Mouse (Mus musculus) forebrain, embryonic 12.5 days (tissue): ENCODE measurements at regions not wholly inside any gene's neighbourhood (a gene's known extent, or its start where the extent isn't known, plus 50 kb on each side); places are given as distances from the start of the nearest gene placed in this dataset.

Experiments
- ATAC-seq: fragments of 200-750 bp; cut with Nextera tagmentation; 2 replicates; pipeline ENCODE4 v1.8.0; 2017; ENCODE audit warnings: moderate TSS enrichment; ENCODE audit not compliant: low FRiP score
- H3K27ac ChIP-seq: fragments of 300-500 bp; sonication (generic); 2 replicates; pipeline ENCODE4 v1.5.1; 2016; ENCODE audit warnings: mild to moderate bottlenecking
- H3K27me3 ChIP-seq: fragments of 300-500 bp; sonication (generic); 2 replicates; pipeline ENCODE4 v1.6.1; 2016; ENCODE audit warnings: mild to moderate bottlenecking
- H3K36me3 ChIP-seq: fragments of 300-500 bp; sonication (generic); replicated peaks from 2 replicates; pipeline ENCODE4 v1.6.1; 2016; ENCODE audit warnings: mild to moderate bottlenecking
- H3K4me1 ChIP-seq: fragments of 300-500 bp; sonication (generic); 2 replicates; pipeline ENCODE4 v1.6.1; 2016
- H3K4me2 ChIP-seq: fragments of 300-500 bp; sonication (generic); 2 replicates; pipeline ENCODE4 v1.6.1; 2016; ENCODE audit warnings: mild to moderate bottlenecking, moderate library complexity
- H3K4me3 ChIP-seq: fragments of 300-500 bp; sonication (generic); replicated peaks from 2 replicates; pipeline ENCODE4 v1.5.1; 2016; ENCODE audit warnings: mild to moderate bottlenecking
- H3K9ac ChIP-seq: fragments of 300-500 bp; sonication (generic); 2 replicates; pipeline ENCODE4 v1.6.1; 2016; ENCODE audit warnings: mild to moderate bottlenecking
- H3K9me3 ChIP-seq: fragments of 300-500 bp; sonication (generic); 2 replicates; pipeline ENCODE4 v1.6.1; 2016
- WGBS: fragments of 180-500 bp; shearing (Covaris S2); methylation state at CpG from one replicate; pipeline ENCODE4 v1.1.7; 2016; 5-methylcytosine and 5-hydroxymethylcytosine counted together

DNA sequence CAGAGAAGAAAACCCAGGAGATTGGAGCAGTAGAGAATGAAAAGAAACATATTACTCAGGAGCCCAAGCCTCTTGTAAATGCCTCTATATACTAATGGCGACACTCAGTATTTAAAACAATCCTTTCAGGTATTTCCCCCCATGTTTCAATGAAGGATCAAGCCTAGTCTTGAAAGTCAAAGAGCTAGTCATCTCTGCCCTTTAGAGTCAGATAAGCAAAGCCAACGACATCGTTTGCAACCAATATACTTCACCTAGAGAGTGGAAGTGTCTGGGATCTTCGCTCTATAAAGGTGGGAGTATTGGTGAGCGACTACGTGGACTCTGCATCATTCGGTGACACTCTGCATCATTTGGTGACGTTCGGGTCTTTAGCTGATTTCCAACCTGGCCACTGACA, 401.8 kb upstream of the Adgrl2 start:
- Histone ChIP-seq H3K4me3 (no peak overlapping the region), H3K27me3 (no peaks in the 10 kb centered on the region), H3K9me3 (no peaks in the 10 kb centered on the region), H3K4me2 (no peak overlapping the region), H3K27ac (no peak overlapping the region), H3K4me1 (no peaks in the 10 kb centered on the region), H3K9ac (no peak overlapping the region), H3K36me3 (no peaks in the 10 kb centered on the region)
- no peak for ATAC-seq
- 94% methylated on average over 9 of the region's 9 CpGs for WGBS

DNA sequence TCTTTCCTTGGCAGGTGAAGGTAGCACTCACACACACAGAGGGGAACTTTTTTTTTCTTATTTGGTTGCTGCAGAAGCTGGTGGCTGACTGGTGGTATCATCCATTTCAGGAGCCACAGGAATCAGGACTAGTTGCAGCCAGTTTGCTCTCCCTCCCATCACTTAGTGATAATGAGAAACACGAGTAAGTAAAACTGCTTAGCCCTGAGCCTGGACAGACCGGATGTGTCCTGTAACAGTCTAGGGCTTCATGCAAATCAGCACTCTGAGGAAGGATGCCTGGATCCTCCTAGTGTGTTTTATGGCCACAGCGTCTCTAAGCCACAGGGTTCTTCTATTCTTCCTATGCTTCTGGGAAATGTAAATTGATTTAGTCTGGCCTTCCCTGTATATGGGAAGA, 397.2 kb upstream of the Adgrl2 start:
- no peak for ATAC-seq
- H3K9ac ChIP-seq, result no peak overlapping the region
- H3K4me1 ChIP-seq, result no peaks in the 10 kb centered on the region; the same call in 1 of the 2 replicates
- 59% methylated on average over 3 of the region's 3 CpGs for WGBS
- no peak overlapping the region for H3K4me2 ChIP-seq
- no peaks in the 10 kb centered on the region for H3K36me3 ChIP-seq
- H3K27ac ChIP-seq, result no peak overlapping the region
- H3K4me3 ChIP-seq, result no peak overlapping the region
- H3K27me3 ChIP-seq, result no peaks in the 10 kb centered on the region
- no peaks in the 10 kb centered on the region for H3K9me3 ChIP-seq

- H3K36me3 ChIP-seq, result no peaks in the 10 kb centered on the region
- ATAC-seq, result no peak
- WGBS, result 92% methylated on average over 2 of the region's 2 CpGs
These were observed 395.7 kb upstream of the Adgrl2 start for GRCm38 (mm10) chr3:149386027-149386426.

DNA sequence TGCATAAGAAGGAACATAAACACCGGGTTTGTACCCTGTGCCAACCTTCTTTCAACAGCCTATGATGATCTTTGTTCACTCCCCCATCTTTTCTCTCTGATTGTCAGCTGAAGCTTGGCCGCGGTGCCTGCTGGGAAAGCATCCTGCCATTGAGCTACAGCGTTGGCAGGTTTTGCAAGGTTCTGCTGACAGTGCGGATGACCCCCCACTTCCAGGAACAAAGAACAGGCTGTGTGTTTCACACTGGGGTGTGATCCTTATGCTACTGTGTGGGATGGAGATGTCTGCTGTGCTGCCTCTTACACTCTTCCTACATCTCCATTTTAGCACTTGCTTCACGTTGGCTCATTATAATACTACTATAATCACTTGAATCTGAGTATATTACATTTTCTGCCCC, 395.0 kb upstream of the Adgrl2 start:
- Histone ChIP-seq H3K9me3 (no peaks in the 10 kb centered on the region), H3K36me3 (no peaks in the 10 kb centered on the region), H3K4me2 (no peak overlapping the region), H3K27ac (no peak overlapping the region), H3K4me1 (peaks cover 4% of the 10 kb centered on the region), H3K9ac (no peak overlapping the region), H3K4me3 (no peak overlapping the region), H3K27me3 (no peaks in the 10 kb centered on the region)
- no peak for ATAC-seq
- WGBS, result 42% methylated on average over 6 of the region's 6 CpGs

More at GRCm38 (mm10) chr3:149386027-149386426, 395.7 kb upstream of the Adgrl2 start:
- Histone ChIP-seq H3K9me3 (no peaks in the 10 kb centered on the region), H3K27ac (no peak overlapping the region), H3K4me1 (peaks cover 2% of the 10 kb centered on the region), H3K27me3 (no peaks in the 10 kb centered on the region), H3K4me3 (no peak overlapping the region), H3K9ac (no peak overlapping the region), H3K4me2 (no peak overlapping the region)

DNA sequence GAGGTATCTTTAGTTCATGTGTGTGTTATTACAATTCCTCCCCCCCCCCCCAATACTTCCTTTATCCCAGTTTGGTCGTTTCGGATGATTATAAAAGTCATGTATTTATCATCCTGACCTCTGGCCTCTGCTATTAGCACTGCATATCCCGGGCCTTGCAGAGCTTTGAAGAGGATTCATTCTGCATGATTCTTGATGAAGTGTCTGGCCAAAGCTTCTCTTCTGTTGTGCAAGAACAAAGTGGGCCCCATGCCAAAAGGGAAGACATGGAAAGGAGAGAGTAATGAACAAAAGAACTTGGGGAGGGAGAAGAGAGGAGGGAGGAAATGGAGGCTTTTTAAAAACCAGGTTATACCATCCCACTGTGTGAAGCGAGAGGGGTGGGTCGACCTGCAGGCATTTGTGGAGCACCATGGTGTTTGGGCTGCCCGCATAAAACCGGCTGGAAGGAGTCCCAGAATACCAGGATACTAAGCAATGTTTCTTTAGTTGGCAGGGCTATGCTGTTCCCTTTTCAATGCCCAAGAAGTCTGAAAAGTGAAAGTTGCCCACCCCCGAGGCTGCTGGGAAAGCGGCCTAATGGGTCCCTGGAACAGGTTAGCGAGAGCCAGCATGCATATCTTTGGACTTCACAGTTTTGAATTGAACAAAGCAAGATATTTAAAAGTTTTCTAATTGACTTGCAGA, 391.3 kb upstream of the Adgrl2 start:
- Histone ChIP-seq H3K4me3 (no peak overlapping the region), H3K27me3 (no peaks in the 10 kb centered on the region; the same call in 1 of the 2 replicates), H3K4me2 (no peak overlapping the region), H3K27ac (no peak overlapping the region), H3K36me3 (no peaks in the 10 kb centered on the region), H3K4me1 (peaks cover 4% of the 10 kb centered on the region), H3K9ac (no peak overlapping the region), H3K9me3 (no peaks in the 10 kb centered on the region)
- no peak; the same call in 1 of the 2 replicates for ATAC-seq
- WGBS, result 76% methylated on average over 10 of the region's 10 CpGs

GRCm38 (mm10) chr3:149381051-149381450, 390.7 kb upstream of the Adgrl2 start:
- Histone ChIP-seq H3K9me3 (no peaks in the 10 kb centered on the region), H3K27ac (no peak overlapping the region), H3K4me2 (no peak overlapping the region), H3K4me3 (no peak overlapping the region), H3K9ac (no peak overlapping the region), H3K27me3 (no peaks in the 10 kb centered on the region; the same call in 1 of the 2 replicates), H3K36me3 (no peaks in the 10 kb centered on the region), H3K4me1 (peaks cover 4% of the 10 kb centered on the region)
- ATAC-seq, result no peak
- 77% methylated on average over 6 of the region's 6 CpGs for WGBS

GRCm38 (mm10) chr3:149379866-149380472, 389.6 kb upstream of the Adgrl2 start:
- H3K4me2 ChIP-seq, result no peak overlapping the region
- no peaks in the 10 kb centered on the region for H3K36me3 ChIP-seq
- no peak overlapping the region for H3K9ac ChIP-seq
- no peak for ATAC-seq
- no peaks in the 10 kb centered on the region; the same call in 1 of the 2 replicates for H3K27me3 ChIP-seq
- H3K27ac ChIP-seq, result no peak overlapping the region
- H3K4me3 ChIP-seq, result no peak overlapping the region
- 76% methylated on average over 15 of the region's 15 CpGs for WGBS
- H3K4me1 ChIP-seq, result peaks cover 4% of the 10 kb centered on the region
- H3K9me3 ChIP-seq, result no peaks in the 10 kb centered on the region

DNA sequence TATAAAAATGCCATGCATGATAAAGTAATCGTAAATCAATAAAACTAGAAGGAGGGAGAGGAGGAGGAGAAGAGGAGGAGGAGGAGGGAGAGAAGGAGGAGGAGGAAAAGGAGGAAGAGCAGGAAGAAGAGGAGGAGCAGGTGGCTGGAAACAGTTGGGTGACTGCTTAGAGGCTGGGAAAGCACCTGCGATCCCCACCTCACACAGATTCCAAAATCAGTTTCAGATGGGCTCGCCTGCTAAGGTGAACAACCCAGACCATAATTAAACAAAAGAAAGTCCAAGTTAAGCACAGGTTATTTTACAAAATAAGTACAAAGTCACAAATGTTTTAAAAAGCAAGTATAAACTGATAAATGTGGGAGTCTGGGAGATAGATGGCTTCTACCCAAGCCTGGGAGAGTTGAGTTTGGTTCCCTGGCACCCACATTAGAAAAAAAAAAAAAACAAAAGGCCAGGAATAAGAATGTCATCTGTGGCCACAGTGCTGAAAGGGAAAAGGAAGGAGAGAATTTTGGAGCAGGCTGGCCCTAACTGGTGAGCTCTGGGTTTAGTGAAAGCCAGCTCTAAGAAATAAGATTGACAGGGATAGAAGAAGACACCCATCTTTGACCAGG, 389.0 kb upstream of the Adgrl2 start:
- Histone ChIP-seq H3K36me3 (no peaks in the 10 kb centered on the region), H3K9ac (no peak overlapping the region), H3K27ac (no peak overlapping the region), H3K4me2 (no peak overlapping the region), H3K9me3 (no peaks in the 10 kb centered on the region), H3K27me3 (no peaks in the 10 kb centered on the region; the same call in 1 of the 2 replicates), H3K4me1 (peaks cover 4% of the 10 kb centered on the region), H3K4me3 (no peak overlapping the region)
- ATAC-seq, result no peak
- 92% methylated on average over 3 of the region's 3 CpGs for WGBS

DNA sequence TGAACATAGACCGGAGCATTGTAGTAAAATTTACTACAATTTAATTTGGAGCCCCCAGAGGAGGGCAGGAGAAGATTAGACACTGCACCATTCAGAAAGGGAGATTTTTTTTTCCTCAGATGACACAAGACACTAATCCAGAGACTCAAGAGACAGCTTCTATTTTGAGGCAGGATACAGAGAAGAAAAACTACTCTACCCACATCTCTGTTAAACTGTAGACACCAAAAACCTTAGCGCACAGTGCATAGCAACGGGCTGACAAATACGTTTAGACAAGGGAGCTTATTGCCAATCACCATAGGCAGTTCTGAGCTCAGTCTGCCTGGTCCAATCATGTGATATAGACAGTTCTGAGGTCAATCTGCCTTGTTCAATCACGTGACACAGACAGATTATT, 381.1 kb upstream of the Adgrl2 start:
- Histone ChIP-seq H3K4me3 (no peak overlapping the region), H3K9me3 (no peaks in the 10 kb centered on the region), H3K4me1 (no peaks in the 10 kb centered on the region; the same call in 1 of the 2 replicates), H3K27ac (no peak overlapping the region), H3K9ac (no peak overlapping the region), H3K36me3 (no peaks in the 10 kb centered on the region), H3K4me2 (no peak overlapping the region), H3K27me3 (no peaks in the 10 kb centered on the region)
- ATAC-seq, result no peak
- 85% methylated on average over 5 of the region's 5 CpGs for WGBS

GRCm38 (mm10) chr3:149370517-149371227, 380.3 kb upstream of the Adgrl2 start:
- ATAC-seq, result no peak

GRCm38 (mm10) chr3:149367888-149368287, 377.5 kb upstream of the Adgrl2 start:
- Histone ChIP-seq H3K4me2 (no peak overlapping the region), H3K4me3 (no peak overlapping the region), H3K9ac (no peak overlapping the region), H3K9me3 (no peaks in the 10 kb centered on the region), H3K27me3 (no peaks in the 10 kb centered on the region), H3K27ac (no peak overlapping the region), H3K36me3 (no peaks in the 10 kb centered on the region), H3K4me1 (no peaks in the 10 kb centered on the region; the same call in 1 of the 2 replicates)
- no peak for ATAC-seq
- WGBS, result 82% methylated on average over 3 of the region's 3 CpGs

More at GRCm38 (mm10) chr3:149370517-149371227, 380.3 kb upstream of the Adgrl2 start:
- no peak overlapping the region for H3K4me2 ChIP-seq
- no peak overlapping the region for H3K4me3 ChIP-seq
- H3K27ac ChIP-seq, result no peak overlapping the region
- H3K27me3 ChIP-seq, result no peaks in the 10 kb centered on the region
- H3K9me3 ChIP-seq, result no peaks in the 10 kb centered on the region
- H3K36me3 ChIP-seq, result no peaks in the 10 kb centered on the region
- no peak overlapping the region for H3K9ac ChIP-seq
- no peaks in the 10 kb centered on the region; the same call in 1 of the 2 replicates for H3K4me1 ChIP-seq
- WGBS, result 91% methylated on average over 6 of the region's 6 CpGs

DNA sequence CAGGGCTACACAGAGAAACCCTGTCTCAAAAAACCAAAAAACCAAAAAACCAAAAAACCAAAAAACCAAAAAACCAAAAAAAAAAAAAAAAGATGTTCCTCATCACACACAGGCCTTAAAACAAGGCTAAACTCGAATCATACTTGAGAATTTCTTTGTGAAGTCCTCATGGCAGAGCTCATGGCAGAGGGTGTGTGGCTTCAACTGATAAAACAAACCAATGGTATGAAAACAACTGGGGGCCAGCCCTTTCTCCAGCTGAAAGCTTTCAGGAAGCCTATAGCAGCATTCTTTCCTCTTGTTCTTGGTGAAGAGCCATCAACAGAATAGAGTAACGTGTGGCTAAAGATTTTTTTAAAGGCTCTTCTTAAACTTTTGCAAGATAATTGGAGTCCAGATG, 369.8 kb upstream of the Adgrl2 start:
- Histone ChIP-seq H3K4me3 (no peak overlapping the region), H3K9me3 (no peaks in the 10 kb centered on the region), H3K36me3 (no peaks in the 10 kb centered on the region), H3K27me3 (no peaks in the 10 kb centered on the region), H3K4me2 (no peak overlapping the region), H3K9ac (no peak overlapping the region), H3K4me1 (peaks cover 26% of the 10 kb centered on the region), H3K27ac (no peak overlapping the region)
- ATAC-seq, result no peak
- 82% methylated on average over 2 of the region's 2 CpGs for WGBS
